Mouse (Mus musculus): Measurements from ENCODE around the gene BC049352. TPM values are rescaled to one million over a fixed set of nuclear protein-coding genes. Genes with fewer than 3 reads are reported as not detected.

The BC049352 gene
- polyA plus RNA-seq, 1 experiment from 2014 or later, result not detected

Small RNA genes lying within 50 kb of the gene (microRNA-seq; reads per million reads assigned to microRNA genes)
- not detected for gene Mir7086

Other genes with a start within 250 kb of the BC049352 start
- 18.9 and 21.6 TPM in 2 replicates for gene Ube4a, start 216.4 kb upstream of the BC049352 start, polyA plus RNA-seq (2016; fragmentation: Nextera tagmentation; extraction: Ambion mirVana)
- 0.35 TPM in 1 of 2 replicates, not detected in the other for gene Cd3g, start 201.6 kb upstream of the BC049352 start, polyA plus RNA-seq (2016; fragmentation: Nextera tagmentation; extraction: Ambion mirVana)
- not detected in 2 replicates for gene Cd3d, start 200.2 kb upstream of the BC049352 start, polyA plus RNA-seq (2016; fragmentation: Nextera tagmentation; extraction: Ambion mirVana)
- not detected in 2 replicates for gene Cd3e, start 172.4 kb upstream of the BC049352 start, polyA plus RNA-seq (2016; fragmentation: Nextera tagmentation; extraction: Ambion mirVana)
- 0.92 and 0.96 TPM in 2 replicates for gene Mpzl2, start 142.2 kb upstream of the BC049352 start, polyA plus RNA-seq (2016; fragmentation: Nextera tagmentation; extraction: Ambion mirVana)
- gene Mpzl3, start 126.8 kb upstream of the BC049352 start, polyA plus RNA-seq (2016; fragmentation: Nextera tagmentation; extraction: Ambion mirVana), result 2.1 and 2.2 TPM in 2 replicates
- gene Jaml, start 102.8 kb upstream of the BC049352 start, polyA plus RNA-seq (2016; fragmentation: Nextera tagmentation; extraction: Ambion mirVana), result 0.42 and 0.51 TPM in 2 replicates
- gene Scn2b, start 64.2 kb upstream of the BC049352 start, polyA plus RNA-seq (2016; fragmentation: Nextera tagmentation; extraction: Ambion mirVana), result 1.2 and 2.1 TPM in 2 replicates
- 0.62 and 0.91 TPM in 2 replicates for gene Scn4b, start 43.6 kb upstream of the BC049352 start, polyA plus RNA-seq (2016; fragmentation: Nextera tagmentation; extraction: Ambion mirVana)
- gene Tmprss4, start 22.1 kb downstream of the BC049352 start, polyA plus RNA-seq (2016; fragmentation: Nextera tagmentation; extraction: Ambion mirVana), result not detected in 2 replicates
- 0.63 and 0.74 TPM in 2 replicates for gene Il10ra, start 87.1 kb downstream of the BC049352 start, polyA plus RNA-seq (2016; fragmentation: Nextera tagmentation; extraction: Ambion mirVana)
- gene Tmprss13, start 137.1 kb downstream of the BC049352 start, polyA plus RNA-seq (2016; fragmentation: Nextera tagmentation; extraction: Ambion mirVana), result 0.09 TPM in 1 of 2 replicates, not detected in the other
- gene Fxyd6, start 188.2 kb downstream of the BC049352 start, polyA plus RNA-seq (2016; fragmentation: Nextera tagmentation; extraction: Ambion mirVana), result 30.8 and 33.4 TPM in 2 replicates
- 1.4 and 2.2 TPM in 2 replicates for gene Fxyd2, start 217.7 kb downstream of the BC049352 start, polyA plus RNA-seq (2016; fragmentation: Nextera tagmentation; extraction: Ambion mirVana)
- 0.05 and 0.09 TPM in 2 replicates for gene Dscaml1, start 244.6 kb downstream of the BC049352 start, polyA plus RNA-seq (2016; fragmentation: Nextera tagmentation; extraction: Ambion mirVana)

Measured in heart, embryonic 12.5 days (tissue).